Mouse (Mus musculus) spleen, postnatal 14 days (tissue): Measurements from ENCODE around the gene Prdm11.

Experiments used
- DNase-seq, 2 experiments: peaks; one replicate each; pipeline ENCODE4 v3.0.0; 2021 to 2022; ENCODE audit warnings: low spot score in 2 of 2

Gene Prdm11

DNA sequence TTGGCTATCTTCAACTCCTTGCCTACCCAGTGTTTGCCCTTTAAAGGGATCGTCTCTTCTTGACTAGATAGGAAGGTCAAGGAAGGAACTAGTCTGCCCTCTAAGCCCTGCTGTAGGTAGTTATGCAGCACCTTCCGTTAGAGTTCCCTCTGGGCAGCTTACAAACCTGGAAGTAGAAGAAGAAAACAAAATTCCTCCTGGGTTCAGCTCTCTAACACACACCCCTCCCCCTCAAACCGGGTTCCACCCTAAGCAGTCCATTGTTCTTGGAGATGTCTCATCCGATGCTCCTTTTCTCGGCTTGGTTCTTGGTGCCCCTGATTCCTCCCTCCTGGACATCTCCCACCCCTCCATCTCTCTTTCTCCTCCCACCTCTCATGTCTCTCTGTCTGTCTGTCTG lies 116.3 kb downstream of the Prdm11 start:
- DNase-seq: no peak

DNA sequence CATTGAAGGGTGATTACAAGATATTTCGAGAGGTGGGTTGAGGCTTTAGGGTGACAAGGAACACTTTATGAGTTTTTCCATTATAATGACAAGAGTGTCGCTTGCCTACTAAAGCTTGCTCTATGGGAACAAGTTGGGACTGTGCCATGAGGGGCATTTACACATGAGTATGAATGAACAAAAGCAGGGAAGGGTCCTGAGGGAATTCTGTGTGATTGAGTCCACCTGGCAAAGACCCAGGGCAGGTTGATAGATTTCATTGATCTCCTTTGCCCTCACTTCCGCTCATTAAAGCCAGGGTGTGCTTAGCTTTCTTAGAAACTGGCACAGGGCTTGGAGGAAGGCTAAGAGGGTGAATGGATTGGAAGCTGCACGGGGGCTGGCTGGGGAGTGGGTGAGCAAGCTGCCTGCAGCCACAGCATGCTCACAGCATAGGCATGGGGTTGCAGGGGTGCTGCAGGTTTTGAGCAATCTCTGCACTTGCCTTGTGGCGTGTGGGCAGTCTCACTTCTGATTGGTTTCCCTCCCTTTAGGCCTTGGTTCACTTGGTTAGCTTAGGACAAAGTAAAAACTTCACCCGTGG lies 121.2 kb downstream of the Prdm11 start:
- DNase-seq: no peak

DNA sequence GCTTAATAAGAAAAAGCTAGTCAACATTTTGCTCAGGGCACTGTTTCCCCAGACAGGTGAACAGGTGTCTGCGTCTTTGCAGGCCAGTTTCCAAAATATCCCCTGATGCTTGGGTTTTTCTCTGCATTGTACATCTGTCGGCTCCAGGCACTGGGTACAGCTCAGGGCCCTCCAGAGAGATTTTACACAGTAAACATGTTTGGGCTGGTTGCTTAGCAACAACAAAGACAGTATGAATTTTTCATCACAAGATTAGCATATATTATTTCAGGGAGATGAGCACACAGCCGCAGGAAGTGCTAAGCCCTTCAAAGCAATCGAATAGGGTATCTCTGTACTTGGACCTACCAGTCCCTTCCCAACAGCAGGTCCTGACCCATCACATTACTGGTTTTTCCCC lies 125.3 kb downstream of the Prdm11 start:
- DNase-seq: no peak

DNA sequence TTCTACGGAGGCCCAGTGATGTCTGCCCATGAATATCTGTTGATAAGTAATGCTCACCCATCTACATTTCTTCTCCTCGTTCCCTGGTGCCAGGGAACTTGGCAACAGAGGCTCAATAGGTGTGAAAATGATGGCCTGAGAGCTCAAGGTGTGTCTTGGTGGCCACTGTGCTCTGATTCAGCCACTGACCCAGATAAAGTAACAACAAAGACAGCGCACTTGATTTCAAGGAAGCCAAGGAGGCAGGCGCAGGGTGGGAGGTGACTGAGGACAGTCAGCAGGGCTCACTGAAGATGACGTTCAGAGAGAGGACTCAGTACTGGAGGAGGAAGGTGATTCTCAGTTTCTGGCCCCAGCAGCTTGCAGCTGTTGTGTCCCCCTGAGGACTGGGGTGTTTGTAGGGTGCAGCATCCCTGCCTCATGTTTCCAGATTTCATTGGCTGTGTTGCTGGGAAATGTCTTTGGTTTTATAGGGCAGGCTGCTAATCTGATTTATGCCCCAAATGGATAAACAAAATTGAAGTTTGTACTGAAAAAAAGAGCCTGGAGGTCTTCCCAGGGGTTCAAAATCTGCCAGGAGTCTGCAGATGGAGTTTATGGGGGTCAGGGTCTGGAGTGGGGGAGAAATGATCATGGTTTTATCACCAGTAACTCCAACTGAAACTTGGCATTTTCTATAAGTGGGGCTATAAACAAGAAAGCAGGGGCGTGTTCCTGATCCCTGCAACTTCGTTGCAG lies 128.4 kb downstream of the Prdm11 start:
- no peak for DNase-seq

DNA sequence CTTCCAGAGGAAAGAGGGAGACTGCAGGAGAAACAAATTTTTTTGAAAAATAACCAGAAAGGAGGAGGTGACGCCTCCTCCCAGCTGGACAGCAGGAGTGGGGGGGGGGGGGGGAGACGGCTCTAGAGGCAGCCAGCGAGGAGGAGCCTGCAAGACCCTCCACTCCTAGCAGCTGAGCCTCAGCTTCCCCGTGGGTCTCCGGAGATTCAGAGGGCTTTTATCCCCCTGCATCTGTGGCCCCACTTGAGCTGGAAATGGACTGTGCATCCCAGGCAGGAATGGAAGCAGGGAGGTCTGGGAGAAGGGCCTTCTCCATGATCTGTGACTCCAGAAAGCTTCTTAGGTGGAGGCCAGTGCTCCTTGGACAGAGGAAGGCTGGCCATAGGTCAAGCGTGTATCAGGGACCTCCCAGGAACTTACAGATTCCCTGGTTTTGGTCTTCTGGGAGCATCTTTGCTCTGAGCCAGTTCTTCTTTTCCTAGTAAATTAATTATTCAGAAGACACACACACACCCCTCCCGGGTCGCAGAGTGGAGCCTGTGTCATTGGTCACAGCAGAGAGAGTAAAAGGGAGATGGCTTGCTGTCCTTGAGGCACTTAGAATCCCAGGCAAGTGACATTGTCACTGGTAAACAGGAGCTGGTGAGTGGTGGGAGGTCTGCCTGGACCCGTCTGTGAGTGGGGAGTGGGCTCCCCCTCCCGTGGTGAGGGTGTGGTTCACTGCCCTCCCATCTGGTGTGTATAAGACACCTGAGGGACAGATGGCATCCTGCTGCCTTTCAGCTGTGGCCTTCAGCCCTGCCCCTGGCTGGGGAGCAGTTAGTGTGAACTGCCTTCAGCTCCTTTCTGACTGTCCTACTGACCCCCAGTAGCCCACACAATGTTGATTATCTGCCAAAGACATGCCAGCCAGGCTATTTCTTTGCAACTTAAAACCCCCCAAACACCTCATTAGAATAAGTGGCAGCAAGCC lies 130.0 kb downstream of the Prdm11 start:
- DNase-seq: no peak
